Mouse (Mus musculus): ENCODE results near the gene Mlycd.

GRCm38 (mm10) chr8:119378476-119378875, 16.2 kb upstream of the Mlycd start:
- TF ChIP-seq CTCF (conservative IDR thresholded peaks at IDR 0.05; ENCODE audit: low read length) (no peak), NANOG (IDR thresholded peaks at IDR 0.05; ENCODE audit: borderline replicate concordance, low read length) (no peak)

Measured in E14TG2a.4 (cell line).